Mouse (Mus musculus) embryonic facial prominence, embryonic 11.5 days (tissue): Measurements from ENCODE around the gene Slc35f6. TPM values are rescaled to one million over a fixed set of nuclear protein-coding genes. Genes with fewer than 3 reads are reported as not detected.
A peak's percentile ranks its signal among the peaks of the same experiment; 100 is the strongest.

Experiments
- ATAC-seq: fragments of 200-750 bp; cut with Nextera tagmentation; replicated peaks from 2 replicates; pipeline ENCODE4 v1.8.0; 2017; ENCODE audit warnings: low read depth; ENCODE audit not compliant: insufficient number of reproducible peaks, low FRiP score, low TSS enrichment
- DNase-seq: peaks from one replicate; pipeline ENCODE4 v3.0.0-alpha.2; 2015; ENCODE audit warnings: low spot score
- H3K27ac ChIP-seq: fragments of 300-500 bp; sonication (generic); replicated peaks from 2 replicates; pipeline ENCODE4 v1.5.1; 2014; ENCODE audit warnings: mild to moderate bottlenecking, low read depth, low read length, control low read depth
- H3K27me3 ChIP-seq: fragments of 300-500 bp; sonication (generic); 2 replicates; pipeline ENCODE4 v1.6.1; 2014; ENCODE audit warnings: mild to moderate bottlenecking, low read length, moderate library complexity, mixed read lengths; ENCODE audit not compliant: control insufficient read depth, insufficient read depth
- H3K36me3 ChIP-seq: fragments of 300-500 bp; sonication (generic); replicated peaks from 2 replicates; pipeline ENCODE4 v1.6.1; 2014; ENCODE audit warnings: low read depth, mild to moderate bottlenecking, low read length, moderate library complexity, mixed read lengths; ENCODE audit not compliant: control insufficient read depth, insufficient read depth
- H3K4me1 ChIP-seq: fragments of 300-500 bp; sonication (generic); 2 replicates; pipeline ENCODE4 v1.6.1; 2014; ENCODE audit warnings: low read length, mixed read lengths; ENCODE audit not compliant: control insufficient read depth, insufficient read depth
- H3K4me2 ChIP-seq: fragments of 300-500 bp; sonication (generic); 2 replicates; pipeline ENCODE4 v1.6.1; 2014; ENCODE audit warnings: low read depth, mild to moderate bottlenecking, control low read depth, low read length, moderate library complexity
- H3K4me3 ChIP-seq: fragments of 300-500 bp; sonication (generic); 2 replicates; pipeline ENCODE4 v1.5.1; 2014; ENCODE audit warnings: low read depth, low read length, control low read depth
- H3K9ac ChIP-seq: fragments of 300-500 bp; sonication (generic); replicated peaks from 2 replicates; pipeline ENCODE4 v1.6.1; 2014; ENCODE audit warnings: mild to moderate bottlenecking, control low read depth, low read length
- H3K9me3 ChIP-seq: fragments of 300-500 bp; sonication (generic); replicated peaks from 2 replicates; pipeline ENCODE4 v1.6.1; 2016; ENCODE audit warnings: mild to moderate bottlenecking, low read length, inconsistent platforms, mixed read lengths; ENCODE audit not compliant: control insufficient read depth
- WGBS: fragments of 180-500 bp; shearing (Covaris S2); extraction: QIAGEN DNeasy Blood & Tissue Kit; methylation state at CpG from one replicate; pipeline ENCODE4 v1.1.7; 2014; 5-methylcytosine and 5-hydroxymethylcytosine counted together
- polyA plus RNA-seq: library from polyadenylated mRNA; unstranded; fragments of >200 nt; fragmentation: Nextera tagmentation; extraction: Ambion mirVana; gene quantifications from 2 replicates; pipeline ENCODE4 v1.2.1, GENCODE M21; 2014

Slc35f6 gene
- polyA plus RNA-seq, 1 experiment from 2014 or later = 22.0 TPM

- Histone ChIP-seq H3K4me1 (no peaks in the 10 kb centered on the region), H3K27ac (no peak overlapping the region), H3K4me3 (no peak overlapping the region), H3K9me3 (no peaks in the 10 kb centered on the region), H3K27me3 (no peaks in the 10 kb centered on the region), H3K9ac (no peak overlapping the region), H3K36me3 (no peaks in the 10 kb centered on the region), H3K4me2 (no peak overlapping the region)
- WGBS = 77% methylated on average over 6 of the region's 6 CpGs
- ATAC-seq (no peak), DNase-seq (no peak)
These were observed 17.3 kb upstream of the Slc35f6 start for GRCm38 (mm10) chr5:30630401-30630800.

- no peaks in the 10 kb centered on the region for H3K36me3 ChIP-seq
- WGBS = 68% methylated on average over 1 of the region's 1 CpGs
- ATAC-seq = no peak
- no peaks in the 10 kb centered on the region for H3K27me3 ChIP-seq
- no peak overlapping the region for H3K9ac ChIP-seq
- no peak overlapping the region for H3K27ac ChIP-seq
- H3K4me1 ChIP-seq = no peaks in the 10 kb centered on the region
- H3K4me3 ChIP-seq = no peak overlapping the region
- DNase-seq = no peak
- H3K4me2 ChIP-seq = no peak overlapping the region
- H3K9me3 ChIP-seq = no peaks in the 10 kb centered on the region
These were observed 15.6 kb upstream of the Slc35f6 start for GRCm38 (mm10) chr5:30632134-30632533.

- ATAC-seq (no peak), DNase-seq (no peak)
- Histone ChIP-seq H3K9me3 (no peaks in the 10 kb centered on the region), H3K4me3 (no peak overlapping the region), H3K4me2 (no peak overlapping the region), H3K27ac (no peak overlapping the region), H3K9ac (no peak overlapping the region), H3K4me1 (no peaks in the 10 kb centered on the region), H3K27me3 (no peaks in the 10 kb centered on the region), H3K36me3 (no peaks in the 10 kb centered on the region)
- WGBS = 52% methylated on average over 7 of the region's 7 CpGs
These were observed 10.7 kb upstream of the Slc35f6 start for GRCm38 (mm10) chr5:30636994-30637393.

GRCm38 (mm10) chr5:30638041-30638440 is 9.7 kb upstream of the Slc35f6 start:
- DNase-seq (peak; percentile 83), ATAC-seq (peak; percentile 70; the same call in 1 of the 2 replicates)
- no peaks in the 10 kb centered on the region for H3K4me1 ChIP-seq
- no peak overlapping the region for H3K9ac ChIP-seq
- no peak overlapping the region for H3K27ac ChIP-seq
- no peaks in the 10 kb centered on the region for H3K36me3 ChIP-seq
- no peak overlapping the region for H3K4me2 ChIP-seq
- no peaks in the 10 kb centered on the region for H3K27me3 ChIP-seq
- 1% methylated on average over 6 of the region's 6 CpGs for WGBS
- no peak overlapping the region for H3K4me3 ChIP-seq
- no peaks in the 10 kb centered on the region for H3K9me3 ChIP-seq

- Histone ChIP-seq H3K4me1 (no peaks in the 10 kb centered on the region), H3K9ac (no peak overlapping the region), H3K9me3 (no peaks in the 10 kb centered on the region), H3K36me3 (no peaks in the 10 kb centered on the region), H3K27me3 (no peaks in the 10 kb centered on the region), H3K27ac (no peak overlapping the region), H3K4me3 (no peak overlapping the region), H3K4me2 (no peak overlapping the region)
- whole genome bisulfite sequencing = 64% methylated on average over 5 of the region's 5 CpGs
- DNase-seq (no peak), ATAC-seq (no peak)
These were observed 4.1 kb upstream of the Slc35f6 start for GRCm38 (mm10) chr5:30643477-30644179.

GRCm38 (mm10) chr5:30646036-30646435 is 1.7 kb upstream of the Slc35f6 start:
- 64% methylated on average over 2 of the region's 2 CpGs for WGBS

GRCm38 (mm10) chr5:30647396-30647795 is 337 bp upstream of the Slc35f6 start:
- Histone ChIP-seq H3K4me3 (peak overlapping the region; percentile 68), H3K4me2 (peak overlapping the region; percentile 49), H3K27ac (no peak overlapping the region), H3K4me1 (no peaks in the 10 kb centered on the region), H3K9me3 (no peaks in the 10 kb centered on the region), H3K9ac (peak overlapping the region; percentile 30; the same call in 1 of the 2 replicates), H3K27me3 (no peaks in the 10 kb centered on the region), H3K36me3 (no peaks in the 10 kb centered on the region)
- ATAC-seq (no peak), DNase-seq (no peak)
- WGBS = 16% methylated on average over 9 of the region's 9 CpGs

More at GRCm38 (mm10) chr5:30646036-30646435, 1.7 kb upstream of the Slc35f6 start:
- Histone ChIP-seq H3K9me3 (no peaks in the 10 kb centered on the region), H3K4me2 (no peak overlapping the region), H3K4me1 (no peaks in the 10 kb centered on the region), H3K27me3 (no peaks in the 10 kb centered on the region), H3K27ac (no peak overlapping the region), H3K9ac (no peak overlapping the region), H3K4me3 (no peak overlapping the region), H3K36me3 (no peaks in the 10 kb centered on the region)
- no peak for ATAC-seq
- no peak for DNase-seq

- no peak for DNase-seq
- 68% methylated on average over 4 of the region's 4 CpGs for WGBS
- Histone ChIP-seq H3K36me3 (no peaks in the 10 kb centered on the region), H3K4me1 (no peaks in the 10 kb centered on the region), H3K27me3 (no peaks in the 10 kb centered on the region), H3K9ac (no peak overlapping the region), H3K9me3 (no peaks in the 10 kb centered on the region), H3K4me2 (no peak overlapping the region), H3K4me3 (no peak overlapping the region), H3K27ac (no peak overlapping the region)
- no peak for ATAC-seq
These were observed 1.8 kb downstream of the Slc35f6 start for GRCm38 (mm10) chr5:30649558-30649957.
